Mouse (Mus musculus) heart, embryonic 11.5 days (tissue): ENCODE data around the gene Tet2. TPM values are rescaled to one million over a fixed set of nuclear protein-coding genes. Genes with fewer than 3 reads are reported as not detected.

ENCODE experiments used
- ATAC-seq: fragments of 200-750 bp; cut with Nextera tagmentation; replicated peaks from 2 replicates; pipeline ENCODE4 v1.8.0; 2017; ENCODE audit warnings: moderate library complexity; ENCODE audit not compliant: insufficient number of reproducible peaks, low FRiP score, low TSS enrichment
- H3K27ac ChIP-seq: fragments of 300-500 bp; sonication (generic); 2 replicates; pipeline ENCODE4 v1.5.1; 2014; ENCODE audit warnings: mild to moderate bottlenecking, low read depth, low read length
- H3K27me3 ChIP-seq: fragments of 300-500 bp; sonication (generic); 2 replicates; pipeline ENCODE4 v1.6.1; 2014; ENCODE audit warnings: mild to moderate bottlenecking, low read length, mixed read lengths; ENCODE audit not compliant: control insufficient read depth, insufficient read depth
- H3K36me3 ChIP-seq: fragments of 300-500 bp; sonication (generic); 2 replicates; pipeline ENCODE4 v1.6.1; 2014; ENCODE audit warnings: mild to moderate bottlenecking, low read length, moderate library complexity, mixed read lengths; ENCODE audit not compliant: control insufficient read depth, insufficient read depth
- H3K4me1 ChIP-seq: fragments of 300-500 bp; sonication (generic); 2 replicates; pipeline ENCODE4 v1.6.1; 2014; ENCODE audit warnings: low read length; ENCODE audit not compliant: control insufficient read depth, insufficient read depth
- H3K4me2 ChIP-seq: fragments of 300-500 bp; sonication (generic); 2 replicates; pipeline ENCODE4 v1.6.1; 2014; ENCODE audit warnings: mild to moderate bottlenecking, moderate library complexity
- H3K4me3 ChIP-seq: fragments of 300-500 bp; sonication (generic); 2 replicates; pipeline ENCODE4 v1.5.1; 2014; ENCODE audit warnings: low read depth, low read length
- H3K9ac ChIP-seq: fragments of 300-500 bp; sonication (generic); 2 replicates; pipeline ENCODE4 v1.6.1; 2014; ENCODE audit warnings: mild to moderate bottlenecking, low read depth, low read length, moderate library complexity
- H3K9me3 ChIP-seq: fragments of 300-500 bp; sonication (generic); replicated peaks from 2 replicates; pipeline ENCODE4 v1.6.1; 2016; ENCODE audit warnings: low read length; ENCODE audit not compliant: control insufficient read depth
- WGBS: fragments of 180-500 bp; shearing (Covaris S2); extraction: QIAGEN DNeasy Blood & Tissue Kit; methylation state at CpG from one replicate; pipeline ENCODE4 v1.1.7; 2014; ENCODE audit not compliant: insufficient replicate concordance; 5-methylcytosine and 5-hydroxymethylcytosine counted together
- polyA plus RNA-seq: library from polyadenylated mRNA; unstranded; fragments of >200 nt; fragmentation: Nextera tagmentation; extraction: Ambion mirVana; gene quantifications from 2 replicates; pipeline ENCODE4 v1.2.1, GENCODE M21; 2014

Gene Tet2
- polyA plus RNA-seq, 1 experiment from 2014 or later = 19.4 TPM

DNA sequence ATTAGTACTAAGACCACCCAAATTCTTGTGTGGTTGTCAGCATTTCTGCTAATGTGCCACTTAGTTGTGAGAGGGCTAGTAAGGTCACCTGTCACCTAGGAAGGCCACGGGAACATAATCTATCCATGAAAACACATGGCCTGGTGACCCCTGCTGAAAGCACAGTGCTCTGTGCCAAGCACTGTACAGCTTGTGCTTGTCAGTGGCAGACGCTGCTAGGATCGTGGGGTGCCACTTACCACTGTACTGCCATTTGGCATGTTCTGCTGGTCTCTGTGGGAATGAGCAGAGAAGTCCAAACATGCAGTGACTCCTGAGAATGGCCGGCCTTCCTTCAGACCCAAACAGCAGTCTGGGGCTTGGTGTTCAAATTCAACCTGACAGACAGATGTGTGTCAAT lies 73.8 kb downstream of the Tet2 start:
- Histone ChIP-seq H3K4me3 (no peak overlapping the region), H3K4me2 (no peak overlapping the region), H3K27me3 (no peaks in the 10 kb centered on the region), H3K9ac (no peak overlapping the region), H3K36me3 (peaks cover 32% of the 10 kb centered on the region), H3K4me1 (no peaks in the 10 kb centered on the region), H3K27ac (no peak overlapping the region), H3K9me3 (no peaks in the 10 kb centered on the region)
- 80% methylated on average over 4 of the region's 4 CpGs for WGBS
- no peak for ATAC-seq

DNA sequence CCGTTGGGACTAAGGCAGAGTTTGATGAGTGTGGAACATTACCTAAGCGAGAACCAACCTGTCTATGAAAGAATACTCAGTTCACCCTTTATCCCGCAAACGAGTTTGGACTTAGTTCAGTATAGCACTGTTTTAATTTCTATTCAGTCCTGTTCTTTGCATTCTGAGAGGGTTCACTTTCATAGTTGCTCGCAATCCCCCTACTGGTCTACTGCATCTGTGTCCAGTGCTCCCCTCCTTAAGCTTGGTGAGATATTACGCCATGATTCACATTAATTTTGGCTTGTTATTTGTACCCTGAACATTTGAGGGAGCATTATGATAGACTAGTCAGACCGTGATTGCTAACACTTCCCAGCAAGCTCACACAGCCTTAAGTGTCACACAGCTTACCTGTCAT lies 76.1 kb downstream of the Tet2 start:
- Histone ChIP-seq H3K4me2 (no peak overlapping the region), H3K9ac (no peak overlapping the region), H3K36me3 (peaks cover 28% of the 10 kb centered on the region), H3K27ac (no peak overlapping the region), H3K27me3 (no peaks in the 10 kb centered on the region), H3K9me3 (no peaks in the 10 kb centered on the region), H3K4me3 (no peak overlapping the region), H3K4me1 (no peaks in the 10 kb centered on the region)
- 89% methylated on average over 7 of the region's 7 CpGs for WGBS
- no peak for ATAC-seq

DNA sequence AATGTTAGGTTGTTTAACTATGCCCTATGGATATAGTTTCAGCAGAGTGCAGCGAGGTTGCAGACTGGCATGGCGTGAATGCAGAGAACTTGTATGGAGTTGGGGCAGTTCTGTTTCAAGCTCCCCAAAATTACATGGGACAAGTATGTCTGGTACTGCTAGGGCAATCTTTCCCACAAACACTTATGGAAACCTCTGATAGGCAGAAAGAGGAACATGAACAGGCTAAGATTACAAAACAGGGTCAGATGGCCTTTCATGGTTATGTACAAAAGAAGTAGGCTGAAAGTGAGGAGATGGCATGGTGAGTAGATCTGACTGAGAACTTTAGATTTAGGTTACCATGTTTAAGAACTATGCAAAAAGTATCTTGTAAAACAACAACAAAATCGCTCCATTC lies 81.7 kb downstream of the Tet2 start:
- Histone ChIP-seq H3K9ac (no peak overlapping the region), H3K27ac (no peak overlapping the region), H3K36me3 (peaks cover 15% of the 10 kb centered on the region), H3K4me3 (no peak overlapping the region), H3K27me3 (no peaks in the 10 kb centered on the region), H3K9me3 (no peaks in the 10 kb centered on the region), H3K4me2 (no peak overlapping the region), H3K4me1 (no peaks in the 10 kb centered on the region)
- WGBS = 90% methylated on average over 3 of the region's 3 CpGs
- ATAC-seq = no peak

DNA sequence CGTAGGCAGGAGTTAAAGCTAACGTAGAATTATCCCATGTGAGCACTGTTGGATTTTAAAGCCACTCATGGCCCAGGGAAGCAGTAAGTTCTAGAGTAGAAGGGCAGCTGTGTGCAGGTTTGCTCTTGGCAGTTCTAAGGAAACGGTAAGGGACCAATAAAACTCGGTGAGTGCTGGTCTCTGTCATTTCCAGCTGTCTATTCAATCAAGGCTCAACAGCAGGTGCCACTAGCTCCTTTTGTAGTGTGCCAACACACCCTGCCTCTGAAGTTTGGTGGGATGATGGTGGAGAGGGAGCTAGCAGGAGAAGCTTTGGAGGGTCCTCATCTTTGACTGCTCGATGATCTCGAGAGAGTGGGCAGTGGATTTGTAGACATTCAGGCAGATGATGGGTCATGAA lies 82.5 kb downstream of the Tet2 start:
- no peaks in the 10 kb centered on the region for H3K9me3 ChIP-seq
- H3K4me3 ChIP-seq = no peak overlapping the region
- no peaks in the 10 kb centered on the region for H3K27me3 ChIP-seq
- H3K27ac ChIP-seq = no peak overlapping the region
- ATAC-seq = no peak
- no peak overlapping the region for H3K9ac ChIP-seq
- no peak overlapping the region for H3K4me2 ChIP-seq
- peaks cover 12% of the 10 kb centered on the region for H3K36me3 ChIP-seq
- 90% methylated on average over 6 of the region's 6 CpGs for WGBS
- H3K4me1 ChIP-seq = no peaks in the 10 kb centered on the region

DNA sequence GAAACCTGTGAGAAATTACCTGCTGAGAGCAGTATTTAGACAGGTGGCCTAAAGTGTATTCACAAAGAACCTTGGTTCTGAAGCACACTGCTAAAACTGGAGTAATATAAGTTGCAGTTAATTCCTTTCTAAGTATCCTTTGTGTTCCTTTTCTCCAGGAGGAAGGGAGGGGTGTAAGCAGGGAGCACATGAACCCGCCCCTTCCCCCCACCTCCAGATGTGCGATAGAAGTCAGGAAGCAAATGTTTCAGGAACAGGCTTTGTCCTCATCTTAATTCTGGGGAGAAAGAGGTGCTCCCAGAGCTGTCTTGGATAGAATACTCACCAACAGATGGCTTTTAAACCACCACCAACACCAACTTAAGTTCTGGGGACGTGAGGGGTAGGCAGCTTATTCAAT lies 82.9 kb downstream of the Tet2 start:
- H3K36me3 ChIP-seq = peaks cover 8% of the 10 kb centered on the region
- 68% methylated on average over 3 of the region's 3 CpGs for WGBS
- H3K9ac ChIP-seq = no peak overlapping the region
- no peak overlapping the region for H3K4me3 ChIP-seq
- no peaks in the 10 kb centered on the region for H3K9me3 ChIP-seq
- no peaks in the 10 kb centered on the region for H3K27me3 ChIP-seq
- H3K4me1 ChIP-seq = no peaks in the 10 kb centered on the region
- no peak overlapping the region for H3K27ac ChIP-seq
- H3K4me2 ChIP-seq = no peak overlapping the region
- ATAC-seq = no peak

DNA sequence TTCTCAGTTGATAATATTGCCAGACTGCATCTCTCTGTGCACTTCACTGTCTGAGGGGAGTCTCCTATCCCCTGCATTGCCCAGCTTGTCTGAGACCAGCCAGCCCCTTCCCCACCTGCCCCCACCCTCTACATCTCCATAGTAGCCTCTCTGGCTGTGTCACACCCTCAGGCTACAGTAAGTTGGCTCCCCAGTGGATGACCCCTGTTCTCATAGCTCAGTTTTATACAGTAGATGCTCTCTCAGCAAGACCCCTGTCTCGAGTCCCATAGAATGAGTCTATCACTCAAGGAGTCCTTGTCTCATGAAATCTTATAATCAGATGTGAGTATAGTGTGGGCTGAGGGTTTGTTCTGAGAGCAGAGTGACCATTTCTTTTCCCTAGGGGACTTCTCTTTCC lies 85.8 kb downstream of the Tet2 start:
- no peaks in the 10 kb centered on the region for H3K36me3 ChIP-seq
- no peak overlapping the region for H3K4me2 ChIP-seq
- H3K4me1 ChIP-seq = no peaks in the 10 kb centered on the region
- no peaks in the 10 kb centered on the region for H3K27me3 ChIP-seq
- no peak overlapping the region for H3K4me3 ChIP-seq
- no peak overlapping the region for H3K27ac ChIP-seq
- H3K9me3 ChIP-seq = no peaks in the 10 kb centered on the region
- 75% methylated on average over 1 of the region's 1 CpGs for WGBS
- no peak for ATAC-seq
- no peak overlapping the region for H3K9ac ChIP-seq

DNA sequence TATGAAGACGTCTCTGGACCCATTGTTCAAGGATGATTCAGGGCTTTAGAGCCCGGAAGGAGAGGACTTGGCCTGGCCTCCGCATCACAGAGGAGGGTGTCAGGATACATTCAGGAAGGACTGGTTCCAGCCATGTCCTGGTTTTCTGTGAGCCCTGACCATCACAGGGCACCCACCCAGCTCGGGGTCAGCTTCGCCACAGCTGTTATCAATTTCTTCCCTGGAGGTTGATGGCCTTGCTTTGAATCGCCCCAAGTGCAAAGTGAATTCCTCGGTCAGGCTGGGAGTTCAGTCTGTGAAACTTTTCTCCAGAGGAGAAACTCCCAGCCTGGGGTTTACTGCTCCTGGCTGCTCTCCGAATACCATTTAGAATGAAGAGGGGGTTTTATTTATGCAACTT lies 91.0 kb downstream of the Tet2 start:
- WGBS = 65% methylated on average over 8 of the region's 8 CpGs
- ATAC-seq = no peak
- Histone ChIP-seq H3K27me3 (no peaks in the 10 kb centered on the region), H3K36me3 (no peaks in the 10 kb centered on the region), H3K4me1 (no peaks in the 10 kb centered on the region), H3K9ac (no peak overlapping the region), H3K4me3 (no peak overlapping the region), H3K4me2 (no peak overlapping the region), H3K9me3 (no peaks in the 10 kb centered on the region), H3K27ac (no peak overlapping the region)

DNA sequence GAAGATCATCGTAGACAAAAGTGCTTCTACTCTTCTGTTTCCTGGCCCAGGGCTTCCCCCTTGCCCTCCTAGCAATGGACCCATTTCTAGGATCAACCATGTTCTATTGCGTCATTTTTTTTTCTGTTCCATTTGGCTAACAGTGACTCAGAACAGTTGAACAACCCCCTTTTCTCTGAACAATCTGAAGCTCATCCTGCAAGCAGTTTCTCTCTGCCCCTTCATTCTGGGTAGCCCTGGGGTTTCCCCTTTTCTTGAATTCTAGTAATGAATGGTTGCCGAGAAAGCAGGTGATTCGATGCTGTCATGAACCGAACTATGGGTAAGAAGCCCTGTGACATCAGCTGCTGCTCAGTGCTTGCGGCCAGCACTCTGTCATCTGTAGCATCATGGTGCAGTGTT lies 108.0 kb downstream of the Tet2 start:
- 86% methylated on average over 6 of the region's 6 CpGs for WGBS
- no peak for ATAC-seq
- H3K9me3 ChIP-seq = no peaks in the 10 kb centered on the region
- no peak overlapping the region for H3K4me3 ChIP-seq
- no peak overlapping the region for H3K27ac ChIP-seq
- H3K4me2 ChIP-seq = no peak overlapping the region
- H3K27me3 ChIP-seq = no peaks in the 10 kb centered on the region
- H3K9ac ChIP-seq = no peak overlapping the region
- H3K36me3 ChIP-seq = no peaks in the 10 kb centered on the region
- no peaks in the 10 kb centered on the region for H3K4me1 ChIP-seq

DNA sequence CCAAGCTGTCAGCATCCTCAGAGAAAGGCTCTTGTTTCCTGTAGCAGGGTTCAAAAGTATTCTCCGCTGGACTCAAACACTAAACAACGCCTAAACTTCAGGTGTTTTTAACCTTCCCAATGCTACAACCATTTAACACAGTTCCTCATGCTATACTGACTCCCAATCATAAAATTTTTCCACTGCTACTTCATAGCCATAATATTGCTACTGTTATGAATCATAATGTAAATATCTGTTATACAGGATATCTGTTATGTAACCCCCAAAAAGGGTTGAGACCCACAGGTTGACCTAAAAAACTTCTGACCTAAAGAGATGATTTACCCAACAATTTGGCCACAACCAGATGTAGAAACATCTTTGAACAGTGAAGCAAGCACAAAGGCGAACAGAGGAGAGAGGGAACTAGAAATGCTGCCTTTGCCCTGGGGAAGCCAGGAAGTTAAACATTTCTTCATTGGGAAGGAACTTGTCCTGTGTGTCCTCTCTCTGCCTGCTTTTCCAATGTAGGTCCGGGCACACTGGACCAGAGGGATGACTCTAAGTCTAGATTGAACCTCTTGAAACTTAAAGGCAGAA lies 108.6 kb downstream of the Tet2 start:
- Histone ChIP-seq H3K9ac (no peak overlapping the region), H3K4me3 (no peak overlapping the region), H3K27me3 (no peaks in the 10 kb centered on the region), H3K4me2 (no peak overlapping the region), H3K9me3 (no peaks in the 10 kb centered on the region), H3K36me3 (no peaks in the 10 kb centered on the region), H3K4me1 (no peaks in the 10 kb centered on the region), H3K27ac (no peak overlapping the region)
- ATAC-seq = no peak
- WGBS = 76% methylated on average over 4 of the region's 4 CpGs
